Mouse (Mus musculus): Measurements from ENCODE around the gene Tmem150b. TPM values are rescaled to one million over a fixed set of nuclear protein-coding genes. Genes with fewer than 3 reads are reported as not detected.

The Tmem150b gene
- total RNA-seq, 2 experiments from 2014 or later, result 0.21 to 0.27 TPM

DNA sequence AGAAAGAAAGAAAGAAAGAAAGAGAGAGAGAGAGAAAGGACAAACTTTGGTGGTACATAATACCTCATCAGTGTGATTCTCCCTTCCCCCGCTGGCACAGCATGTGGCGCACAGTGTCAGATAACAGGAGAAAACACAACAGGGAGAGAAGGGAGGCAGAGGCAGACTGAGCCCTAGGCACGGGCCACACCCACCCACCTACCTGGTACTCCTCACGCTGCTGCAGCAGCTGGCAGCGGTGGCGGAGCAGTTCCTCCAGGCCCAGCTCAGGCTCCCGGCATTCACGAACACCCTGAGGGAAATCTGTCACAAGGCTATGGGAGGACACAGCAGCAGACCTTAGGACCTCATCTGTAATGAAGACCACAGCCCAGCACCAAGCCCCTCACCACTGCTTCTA, 61.9 kb downstream of the Tmem150b start:
- no peak for DNase-seq

- DNase-seq, result no peak
These were observed 65.1 kb downstream of the Tmem150b start for GRCm38 (mm10) chr7:4659911-4660443.

DNA sequence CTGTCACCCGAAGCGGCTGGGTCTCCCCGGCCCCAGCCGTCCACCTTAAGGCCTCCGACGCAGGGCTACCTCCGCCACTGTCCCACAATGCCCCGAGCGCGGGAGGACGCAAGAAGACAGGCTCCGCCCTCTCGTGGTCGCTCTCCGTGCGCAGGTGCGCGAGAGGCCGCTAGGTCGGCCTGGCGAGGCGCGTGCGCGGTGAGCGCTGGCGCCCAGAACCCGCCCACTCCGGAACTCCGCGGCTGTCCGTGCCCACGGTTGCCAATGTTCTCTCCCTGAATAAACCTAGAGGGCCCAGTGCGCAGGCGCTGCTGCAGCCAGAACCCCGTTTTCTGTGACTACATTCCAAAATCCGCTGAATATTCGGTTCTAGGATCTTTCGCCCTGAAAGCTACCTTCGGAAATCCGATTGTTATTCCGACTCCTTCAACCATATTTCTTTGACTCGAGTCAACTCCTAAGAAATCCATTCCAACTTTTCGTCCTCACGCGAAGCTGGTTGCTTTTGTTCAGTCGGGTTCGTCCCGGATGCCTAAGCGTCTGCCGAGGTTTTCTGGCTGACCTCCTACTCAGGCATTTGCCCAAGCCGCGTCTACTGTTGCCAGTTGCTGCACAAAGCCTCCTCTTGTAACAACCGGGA, 66.0 kb downstream of the Tmem150b start, which contains the start of gene Ppp6r1:
TSS of gene Ppp6r1 (minus strand) at position 108 of the 640 bp plus-strand sequence.
- DNase-seq, result peak; percentile 97

DNA sequence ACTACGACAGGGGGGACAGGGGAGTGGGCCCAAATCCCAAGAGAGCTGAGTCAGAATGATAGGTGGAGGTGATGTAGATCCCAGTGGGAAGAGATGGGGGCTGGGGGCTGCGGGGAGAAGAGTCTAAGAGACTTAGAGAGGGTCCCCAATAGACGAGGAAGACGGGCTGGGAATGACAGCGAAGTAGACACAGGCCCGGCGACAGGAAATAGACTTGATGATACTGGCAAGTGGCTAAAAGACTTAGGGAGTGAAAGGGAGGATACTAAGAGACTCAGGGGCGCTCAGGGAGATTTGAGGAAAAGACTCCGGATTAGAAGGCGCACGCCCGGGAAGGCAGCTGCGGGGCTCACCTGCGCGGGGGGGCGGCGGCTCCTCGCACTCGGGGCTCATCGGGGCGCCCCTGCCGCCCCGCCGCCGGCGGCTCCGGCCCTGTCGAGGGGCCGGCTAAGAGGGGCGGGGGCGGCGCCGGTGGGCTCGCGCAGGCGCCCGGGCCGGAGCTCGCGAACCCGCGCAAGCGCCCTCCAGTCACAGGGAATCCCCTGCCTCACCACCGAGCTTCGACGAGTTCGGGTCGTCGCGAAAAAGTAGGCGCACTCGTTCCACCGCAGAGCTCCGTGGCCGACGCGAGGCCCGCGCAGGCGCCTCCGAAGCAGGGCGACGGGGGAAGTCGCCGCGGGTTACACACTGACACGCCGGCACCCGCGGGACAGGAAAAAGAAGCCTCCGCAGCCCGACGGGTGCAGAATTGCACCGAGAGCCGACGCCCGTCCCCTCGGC, 66.7 kb downstream of the Tmem150b start:
- DNase-seq, result no peak

DNA sequence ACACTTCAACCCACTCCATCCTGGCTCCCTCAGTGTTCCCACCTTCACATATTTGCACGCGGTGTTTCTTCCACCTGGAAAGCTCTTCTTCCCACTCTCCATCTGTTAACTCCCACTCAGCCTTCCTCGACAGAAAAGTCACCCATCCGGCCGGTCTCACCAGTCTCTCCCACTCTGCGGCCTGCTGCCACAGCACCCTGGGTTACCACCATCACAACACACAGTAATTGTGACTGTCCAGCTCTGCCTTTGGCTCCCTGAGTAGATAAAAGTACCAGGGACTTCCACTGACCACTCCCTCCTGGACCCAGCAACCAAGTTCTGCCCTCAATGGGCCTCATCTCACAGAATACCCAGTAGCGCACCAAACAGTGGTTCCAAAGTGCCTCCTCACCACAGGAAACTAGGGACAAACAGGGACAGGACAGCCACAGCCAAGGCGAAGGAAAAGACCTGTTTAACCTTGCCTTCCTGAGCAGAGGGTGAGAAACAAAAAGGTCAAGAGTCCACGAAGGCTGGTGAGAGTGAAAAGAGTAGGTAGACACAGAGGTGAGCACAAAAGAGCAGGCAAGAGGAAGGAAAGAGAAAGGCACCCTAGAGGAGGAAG, 67.4 kb downstream of the Tmem150b start:
- peak; percentile 27 for DNase-seq

Other genes starting within 250 kb of the Tmem150b start
- gene Ppp1r12c, start 223.6 kb downstream of the Tmem150b start, total RNA-seq (2021), result 10 to 100 TPM; 74.0 to 84.4 TPM
- gene Tnnt1, start 208.9 kb downstream of the Tmem150b start, total RNA-seq (2021), result 10 to 100 TPM; 17.3 to 93.6 TPM
- 1 to 10 TPM in 1 of 2 experiments, under 1 TPM in 1; 0.78 to 1.3 TPM for gene Tnni3, start 201.0 kb downstream of the Tmem150b start, total RNA-seq (2021)
- gene Dnaaf3, start 192.8 kb downstream of the Tmem150b start, total RNA-seq (2021), result 1 to 10 TPM in 1 of 2 experiments, under 1 TPM in 1; 0.60 to 1.1 TPM
- gene Syt5, start 177.7 kb downstream of the Tmem150b start, total RNA-seq (2021), result 10 to 100 TPM in 1 of 2 experiments, 1 to 10 TPM in 1; 9.5 to 12.7 TPM
- not detected for gene Ptprh, start 121.2 kb downstream of the Tmem150b start, total RNA-seq (2021)
- gene Tmem86b, start 93.8 kb downstream of the Tmem150b start, total RNA-seq (2021), result 10 to 100 TPM; 12.7 to 14.7 TPM
- gene Ppp6r1, start 66.2 kb downstream of the Tmem150b start, total RNA-seq (2021), result 10 to 100 TPM; 74.0 to 83.3 TPM
- 10 to 100 TPM; 36.1 to 36.7 TPM for gene Hspbp1, start 40.2 kb downstream of the Tmem150b start, total RNA-seq (2021)
- 10 to 100 TPM in 1 of 2 experiments, 1 to 10 TPM in 1; 7.5 to 11.8 TPM for gene Brsk1, start 34.6 kb downstream of the Tmem150b start, total RNA-seq (2021)
- 10 to 100 TPM; 54.5 to 98.2 TPM for gene Kmt5c, start 14.9 kb upstream of the Tmem150b start, total RNA-seq (2021)
- gene Cox6b2, start 27.8 kb upstream of the Tmem150b start, total RNA-seq (2021), result 10 to 100 TPM; 28.5 to 39.2 TPM
- not detected for gene Fam71e2, start 46.1 kb upstream of the Tmem150b start, total RNA-seq (2021)
- gene Il11, start 57.6 kb upstream of the Tmem150b start, total RNA-seq (2021), result under 1 TPM; 0.12 to 0.18 TPM
- gene Tmem190, start 57.7 kb upstream of the Tmem150b start, total RNA-seq (2021), result not detected
- gene Tmem238, start 64.4 kb upstream of the Tmem150b start, total RNA-seq (2021), result 10 to 100 TPM; 10.4 to 11.3 TPM
- gene Rpl28, start 67.6 kb upstream of the Tmem150b start, total RNA-seq (2021), result 1,000 to 10,000 TPM; 1,057 to 1,113 TPM
- gene Ube2s, start 87.3 kb upstream of the Tmem150b start, total RNA-seq (2021), result 100 to 1,000 TPM; 122 to 126 TPM
- gene Shisa7, start 119.4 kb upstream of the Tmem150b start, total RNA-seq (2021), result 1 to 10 TPM; 1.3 to 3.1 TPM
- 10 to 100 TPM in 1 of 2 experiments, 1 to 10 TPM in 1; 6.8 to 13.3 TPM for gene Isoc2b, start 145.0 kb upstream of the Tmem150b start, total RNA-seq (2021)
- 10 to 100 TPM; 52.8 to 56.8 TPM for gene Isoc2a, start 151.9 kb upstream of the Tmem150b start, total RNA-seq (2021)
- not detected for gene Gm36210, start 181.3 kb upstream of the Tmem150b start, total RNA-seq (2021)
- gene Zfp628, start 190.0 kb upstream of the Tmem150b start, total RNA-seq (2021), result 10 to 100 TPM; 14.7 to 16.4 TPM
- 1 to 10 TPM; 5.5 to 8.5 TPM for gene Nat14, start 196.8 kb upstream of the Tmem150b start, total RNA-seq (2021)
- 1 to 10 TPM; 5.9 to 6.9 TPM for gene Ssc5d, start 200.5 kb upstream of the Tmem150b start, total RNA-seq (2021)
- 1 to 10 TPM; 1.6 to 3.1 TPM for gene Sbk2, start 239.2 kb upstream of the Tmem150b start, total RNA-seq (2021)
- gene Sbk3, start 245.9 kb upstream of the Tmem150b start, total RNA-seq (2021), result under 1 TPM; 0.24 to 0.30 TPM